Mouse (Mus musculus) midbrain, postnatal 0 days (tissue): Measurements from ENCODE around the gene Atp6v1c2. TPM values are rescaled to one million over a fixed set of nuclear protein-coding genes. Genes with fewer than 3 reads are reported as not detected.

ENCODE experiments used
- ATAC-seq: fragments of 200-750 bp; cut with Nextera tagmentation; 2 replicates; pipeline ENCODE4 v1.8.0; 2017; ENCODE audit warnings: moderate number of reproducible peaks, mild to moderate bottlenecking, moderate TSS enrichment, moderate library complexity; ENCODE audit not compliant: low FRiP score
- DNase-seq: peaks from one replicate; pipeline ENCODE4 v3.0.0-alpha.2; 2015; ENCODE audit warnings: low spot score
- H3K27ac ChIP-seq: fragments of 300-500 bp; sonication (generic); 2 replicates; pipeline ENCODE4 v1.5.1; 2014; ENCODE audit warnings: low read depth, mild to moderate bottlenecking, low read length, mixed read lengths
- H3K27me3 ChIP-seq: fragments of 300-500 bp; sonication (generic); 2 replicates; pipeline ENCODE4 v1.6.1; 2014; ENCODE audit warnings: low read length, control low read depth, mixed read lengths; ENCODE audit not compliant: insufficient read depth
- H3K36me3 ChIP-seq: fragments of 300-500 bp; sonication (generic); 2 replicates; pipeline ENCODE4 v1.6.1; 2014; ENCODE audit warnings: low read length, control low read depth, mixed read lengths; ENCODE audit not compliant: insufficient read depth
- H3K4me1 ChIP-seq: fragments of 300-500 bp; sonication (generic); 2 replicates; pipeline ENCODE4 v1.6.1; 2014; ENCODE audit warnings: mild to moderate bottlenecking, control low read depth, antibody characterized with exemption, low read length, mixed read lengths; ENCODE audit not compliant: insufficient read depth
- H3K4me2 ChIP-seq: fragments of 300-500 bp; sonication (generic); 2 replicates; pipeline ENCODE4 v1.6.1; 2014; ENCODE audit warnings: low read depth, mild to moderate bottlenecking, low read length, mixed read lengths; ENCODE audit not compliant: poor library complexity, severe bottlenecking
- H3K4me3 ChIP-seq: fragments of 300-500 bp; sonication (generic); 2 replicates; pipeline ENCODE4 v1.5.1; 2014; ENCODE audit warnings: low read depth, mild to moderate bottlenecking, low read length, moderate library complexity
- H3K9ac ChIP-seq: fragments of 300-500 bp; sonication (generic); replicated peaks from 2 replicates; pipeline ENCODE4 v1.6.1; 2014; ENCODE audit warnings: mild to moderate bottlenecking, low read length, moderate library complexity, mixed read lengths; ENCODE audit not compliant: poor library complexity, severe bottlenecking
- H3K9me3 ChIP-seq: fragments of 300-500 bp; sonication (generic); 2 replicates; pipeline ENCODE4 v1.6.1; 2016; ENCODE audit warnings: low read length, control low read depth
- CTCF ChIP-seq: IDR thresholded peaks from 2 replicates; pipeline ENCODE4 v1.5.1; 2016; ENCODE audit warnings: antibody characterized with exemption, mild to moderate bottlenecking
- WGBS: fragments of 180-500 bp; shearing (Covaris S2); extraction: QIAGEN DNeasy Blood & Tissue Kit; methylation state at CpG from one replicate; pipeline ENCODE4 v1.1.7; 2014; 5-methylcytosine and 5-hydroxymethylcytosine counted together
- polyA plus RNA-seq: library from polyadenylated mRNA; unstranded; fragments of >200 nt; fragmentation: Nextera tagmentation; extraction: Ambion mirVana; gene quantifications from 2 replicates; pipeline ENCODE4 v1.2.1, GENCODE M21; 2015
- total RNA-seq: library from RNA; depleted of rRNA; stranded (reverse); fragments of >200 nt; gene quantifications from 2 replicates; pipeline ENCODE4 v1.2.3, GENCODE M21; 2014

The Atp6v1c2 gene
- total and polyA plus RNA-seq, 2 experiments from 2014 or later = 1.9 to 2.0 TPM

- 99% methylated on average over 7 of the region's 7 CpGs for WGBS
- no peak overlapping the region for H3K27ac ChIP-seq
- ATAC-seq = no peak
- no peak overlapping the region for H3K4me3 ChIP-seq
- no peak overlapping the region for H3K9ac ChIP-seq
- peaks cover 43% of the 10 kb centered on the region for H3K36me3 ChIP-seq
- no peaks in the 10 kb centered on the region for H3K4me1 ChIP-seq
- H3K9me3 ChIP-seq = no peaks in the 10 kb centered on the region
- no peak for DNase-seq
- no peak for TF ChIP-seq CTCF
- H3K27me3 ChIP-seq = no peaks in the 10 kb centered on the region
- no peak overlapping the region for H3K4me2 ChIP-seq
Measured at GRCm38 (mm10) chr12:17369551-17370325, 40.6 kb upstream of the Atp6v1c2 start.

- Histone ChIP-seq H3K9ac (no peak overlapping the region), H3K4me3 (no peak overlapping the region), H3K4me1 (no peaks in the 10 kb centered on the region), H3K9me3 (no peaks in the 10 kb centered on the region), H3K4me2 (no peak overlapping the region), H3K27ac (no peak overlapping the region), H3K36me3 (peaks cover 42% of the 10 kb centered on the region), H3K27me3 (no peaks in the 10 kb centered on the region)
- no peak for TF ChIP-seq CTCF
- 100% methylated on average over 3 of the region's 3 CpGs for WGBS
- DNase-seq (no peak), ATAC-seq (no peak)
Measured at GRCm38 (mm10) chr12:17369111-17369510, 40.0 kb upstream of the Atp6v1c2 start.

DNA sequence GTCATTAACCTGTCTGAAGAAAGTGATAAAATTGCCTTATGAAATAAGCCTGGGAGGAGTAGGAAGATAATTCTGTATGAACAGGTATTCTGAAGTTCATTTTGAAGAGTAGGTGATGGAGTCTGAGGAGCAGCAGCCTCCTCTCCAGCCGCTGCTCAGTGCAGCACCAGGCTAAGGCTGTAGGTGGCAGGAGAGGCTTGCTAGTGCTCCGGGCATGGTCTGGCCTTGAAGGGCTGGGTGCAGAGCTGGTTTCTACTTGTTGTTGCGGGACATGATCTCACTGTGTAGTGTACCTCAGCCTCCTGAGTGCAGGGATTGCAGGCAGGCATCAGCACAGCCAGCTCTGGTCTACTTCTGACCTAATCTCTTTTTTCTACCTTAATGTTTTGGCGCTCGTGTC, 37.8 kb upstream of the Atp6v1c2 start:
- TF ChIP-seq CTCF = peak; percentile 79
- Histone ChIP-seq H3K9ac (no peak overlapping the region), H3K36me3 (peaks cover 50% of the 10 kb centered on the region)

GRCm38 (mm10) chr12:17362316-17362715, 33.2 kb upstream of the Atp6v1c2 start:
- ATAC-seq (no peak), DNase-seq (no peak)
- Histone ChIP-seq H3K4me2 (no peak overlapping the region), H3K9ac (no peak overlapping the region), H3K36me3 (peaks cover 38% of the 10 kb centered on the region), H3K9me3 (no peaks in the 10 kb centered on the region), H3K27me3 (no peaks in the 10 kb centered on the region), H3K27ac (no peak overlapping the region), H3K4me3 (no peak overlapping the region), H3K4me1 (no peaks in the 10 kb centered on the region)
- TF ChIP-seq CTCF = no peak
- 95% methylated on average over 5 of the region's 5 CpGs for WGBS

More for the DNA sequence above, 37.8 kb upstream of the Atp6v1c2 start:
- Histone ChIP-seq H3K27me3 (no peaks in the 10 kb centered on the region), H3K4me2 (no peak overlapping the region), H3K4me3 (no peak overlapping the region), H3K9me3 (no peaks in the 10 kb centered on the region), H3K27ac (no peak overlapping the region), H3K4me1 (no peaks in the 10 kb centered on the region)
- peak; percentile 88 for ATAC-seq
- peak; percentile 50 for DNase-seq
- WGBS = 73% methylated on average over 5 of the region's 5 CpGs

GRCm38 (mm10) chr12:17360650-17361049, 31.5 kb upstream of the Atp6v1c2 start:
- H3K36me3 ChIP-seq = peaks cover 38% of the 10 kb centered on the region
- H3K4me1 ChIP-seq = no peaks in the 10 kb centered on the region
- no peak overlapping the region for H3K4me3 ChIP-seq
- H3K27ac ChIP-seq = no peak overlapping the region
- no peak overlapping the region for H3K9ac ChIP-seq
- no peaks in the 10 kb centered on the region for H3K9me3 ChIP-seq
- no peaks in the 10 kb centered on the region for H3K27me3 ChIP-seq
- WGBS = 15% methylated on average over 4 of the region's 4 CpGs
- ATAC-seq (no peak), DNase-seq (no peak)
- no peak for TF ChIP-seq CTCF
- no peak overlapping the region for H3K4me2 ChIP-seq

GRCm38 (mm10) chr12:17360104-17360503, 30.9 kb upstream of the Atp6v1c2 start:
- H3K27ac ChIP-seq = no peak overlapping the region
- H3K36me3 ChIP-seq = peaks cover 42% of the 10 kb centered on the region
- H3K4me2 ChIP-seq = no peak overlapping the region
- WGBS = 41% methylated on average over 9 of the region's 9 CpGs
- no peaks in the 10 kb centered on the region for H3K27me3 ChIP-seq
- ATAC-seq (no peak), DNase-seq (no peak)
- TF ChIP-seq CTCF = no peak
- no peak overlapping the region for H3K4me3 ChIP-seq
- no peaks in the 10 kb centered on the region for H3K4me1 ChIP-seq
- no peak overlapping the region for H3K9ac ChIP-seq
- no peaks in the 10 kb centered on the region for H3K9me3 ChIP-seq
